Mouse (Mus musculus): ENCODE measurements around the gene Cd82.

GRCm38 (mm10) chr2:93454334-93454733 lies 8.6 kb downstream of the Cd82 start:
- TF ChIP-seq GATA1 (IDR thresholded peaks at IDR 0.05; ENCODE audit: borderline replicate concordance, low read length) = no peak
- TF ChIP-seq FLI1 (IDR thresholded peaks at IDR 0.05; ENCODE audit: low read length) = no peak
